Mouse (Mus musculus) bone marrow, adult 2 months (tissue): ENCODE measurements around the gene Dtymk. TPM values are rescaled to one million over a fixed set of nuclear protein-coding genes. Genes with fewer than 3 reads are reported as not detected.

Experiments used
- H3K27ac ChIP-seq: fragments of 200-500 bp; 2 replicates; pipeline ENCODE4 v1.5.1; 2012; ENCODE audit warnings: low read depth, mild to moderate bottlenecking, control low read depth, inconsistent platforms, low read length; ENCODE audit not compliant: control insufficient read depth, poor library complexity, insufficient read depth
- H3K4me1 ChIP-seq: fragments of 200-500 bp; 2 replicates; pipeline ENCODE4 v1.6.1; 2011; ENCODE audit warnings: low read length; ENCODE audit not compliant: control insufficient read depth, insufficient read depth
- H3K4me3 ChIP-seq: fragments of 200-500 bp; replicated peaks from 2 replicates; pipeline ENCODE3; 2011; ENCODE audit warnings: mild to moderate bottlenecking, low read depth, low read length, control low read depth; ENCODE audit not compliant: control insufficient read depth
- CTCF ChIP-seq: fragments of 200-500 bp; IDR thresholded peaks from 2 replicates; pipeline ENCODE4 v1.5.1; 2011; ENCODE audit warnings: low read length, control low read depth; ENCODE audit not compliant: control insufficient read depth, insufficient read depth
- POLR2A ChIP-seq: fragments of 200-500 bp; IDR thresholded peaks from 2 replicates; pipeline ENCODE4 v1.6.1; 2011; ENCODE audit warnings: low read depth, mild to moderate bottlenecking, control low read depth, low read length, borderline replicate concordance; ENCODE audit not compliant: control insufficient read depth
- WGBS: fragments of 180-500 bp; shearing (Covaris S2); methylation state at CpG from one replicate; pipeline ENCODE4 v1.1.7; 2018; 5-methylcytosine and 5-hydroxymethylcytosine counted together
- polyA plus RNA-seq: library from polyadenylated mRNA; stranded (reverse); fragments of >200 nt; gene quantifications from 2 replicates; pipeline ENCODE4 v1.2.4, GENCODE M21; 2011; ENCODE audit warnings: low replicate concordance; ENCODE audit not compliant: missing spikeins, insufficient read depth, insufficient read length

The Dtymk gene
- polyA plus RNA-seq, 1 experiment = 128 TPM

GRCm38 (mm10) chr1:93811495-93812039, 9.8 kb upstream of the Dtymk start:
- no peak overlapping the region for H3K4me3 ChIP-seq
- no peak for TF ChIP-seq CTCF
- no peak for TF ChIP-seq POLR2A
- H3K27ac ChIP-seq = no peak overlapping the region
- WGBS = 76% methylated on average over 8 of the region's 8 CpGs
- no peaks in the 10 kb centered on the region for H3K4me1 ChIP-seq

GRCm38 (mm10) chr1:93810011-93810410, 8.3 kb upstream of the Dtymk start:
- Histone ChIP-seq H3K4me1 (peaks cover 3% of the 10 kb centered on the region; the same call in 1 of the 2 replicates), H3K4me3 (no peak overlapping the region), H3K27ac (no peak overlapping the region)
- TF ChIP-seq POLR2A (no peak), CTCF (no peak)
- WGBS = 89% methylated on average over 3 of the region's 3 CpGs

- TF ChIP-seq CTCF (no peak), POLR2A (no peak)
- WGBS = 90% methylated on average over 4 of the region's 4 CpGs
- Histone ChIP-seq H3K27ac (no peak overlapping the region), H3K4me3 (no peak overlapping the region), H3K4me1 (peaks cover 5% of the 10 kb centered on the region)
Observed at GRCm38 (mm10) chr1:93808871-93809270, 7.1 kb upstream of the Dtymk start.

- TF ChIP-seq CTCF (no peak), POLR2A (no peak)
- Histone ChIP-seq H3K4me3 (no peak overlapping the region), H3K4me1 (peaks cover 6% of the 10 kb centered on the region), H3K27ac (peak overlapping the region; percentile 32)
- WGBS = 52% methylated on average over 5 of the region's 5 CpGs
Observed at GRCm38 (mm10) chr1:93805221-93805951, 3.7 kb upstream of the Dtymk start.

GRCm38 (mm10) chr1:93804818-93805217, 3.1 kb upstream of the Dtymk start:
- Histone ChIP-seq H3K27ac (peak overlapping the region; percentile 99), H3K4me3 (peak overlapping the region; percentile 97), H3K4me1 (peaks cover 6% of the 10 kb centered on the region)
- 54% methylated on average over 4 of the region's 4 CpGs for WGBS
- TF ChIP-seq CTCF (no peak), POLR2A (no peak)

GRCm38 (mm10) chr1:93803556-93804507, 2.1 kb upstream of the Dtymk start, which contains the start of gene Ing5:
Gene Ing5, plus strand, starts transcription at chr1:93803965.
- Histone ChIP-seq H3K27ac (peak within 1 kb of the TSS; percentile 99), H3K4me1 (peaks cover 7% of the 10 kb centered on the region), H3K4me3 (peak within 1 kb of the TSS; percentile 97)
- WGBS = under 1% methylated on average over 94 of the region's 94 CpGs
- TF ChIP-seq POLR2A (peak; percentile 91), CTCF (peak; percentile 94)

GRCm38 (mm10) chr1:93802771-93803170, 1.0 kb upstream of the Dtymk start:
- H3K4me3 ChIP-seq = no peak overlapping the region
- WGBS = 52% methylated on average over 5 of the region's 5 CpGs
- no peak overlapping the region; the same call in 1 of the 2 replicates for H3K27ac ChIP-seq
- TF ChIP-seq POLR2A = no peak
- no peak for TF ChIP-seq CTCF
- peaks cover 7% of the 10 kb centered on the region for H3K4me1 ChIP-seq
